Mouse (Mus musculus) forebrain, embryonic 14.5 days (tissue): ENCODE measurements around the gene Ptprd. TPM values are rescaled to one million over a fixed set of nuclear protein-coding genes. Genes with fewer than 3 reads are reported as not detected.

Experiments used
- ATAC-seq: fragments of 200-750 bp; cut with Nextera tagmentation; 2 replicates; pipeline ENCODE4 v1.8.0; 2017; ENCODE audit warnings: mild to moderate bottlenecking, moderate library complexity
- DNase-seq: peaks from one replicate; pipeline ENCODE4 v3.0.0-alpha.2; 2015; ENCODE audit warnings: low spot score
- H3K27ac ChIP-seq: fragments of 300-500 bp; sonication (generic); 2 replicates; pipeline ENCODE4 v1.5.1; 2014; ENCODE audit warnings: low read depth, mild to moderate bottlenecking, control low read depth, low read length, moderate library complexity
- H3K27me3 ChIP-seq: fragments of 300-500 bp; sonication (generic); replicated peaks from 2 replicates; pipeline ENCODE4 v1.6.1; 2014; ENCODE audit warnings: low read length, control low read depth, mixed read lengths; ENCODE audit not compliant: control insufficient read depth, insufficient read depth
- H3K36me3 ChIP-seq: fragments of 300-500 bp; sonication (generic); 2 replicates; pipeline ENCODE4 v1.6.1; 2014; ENCODE audit warnings: low read length, control low read depth; ENCODE audit not compliant: control insufficient read depth, insufficient read depth
- H3K4me1 ChIP-seq: fragments of 300-500 bp; sonication (generic); 2 replicates; pipeline ENCODE4 v1.6.1; 2014; ENCODE audit warnings: antibody characterized with exemption, low read length, control low read depth; ENCODE audit not compliant: control insufficient read depth, insufficient read depth
- H3K4me2 ChIP-seq: fragments of 300-500 bp; sonication (generic); 2 replicates; pipeline ENCODE4 v1.6.1; 2014; ENCODE audit warnings: mild to moderate bottlenecking, control low read depth, low read length
- H3K4me3 ChIP-seq: fragments of 300-500 bp; sonication (generic); 2 replicates; pipeline ENCODE4 v1.5.1; 2014; ENCODE audit warnings: low read depth, low read length, control low read depth
- H3K9ac ChIP-seq: fragments of 300-500 bp; sonication (generic); 2 replicates; pipeline ENCODE4 v1.6.1; 2014; ENCODE audit warnings: mild to moderate bottlenecking, low read length, control low read depth, moderate library complexity
- H3K9me3 ChIP-seq: fragments of 300-500 bp; sonication (generic); replicated peaks from 2 replicates; pipeline ENCODE4 v1.6.1; 2016; ENCODE audit warnings: low read length, control low read depth, mixed read lengths; ENCODE audit not compliant: control insufficient read depth
- WGBS: fragments of 180-500 bp; shearing (Covaris S2); extraction: QIAGEN DNeasy Blood & Tissue Kit; methylation state at CpG from one replicate; pipeline ENCODE4 v1.1.7; 2014; 5-methylcytosine and 5-hydroxymethylcytosine counted together
- polyA plus RNA-seq: library from polyadenylated mRNA; unstranded; fragments of >200 nt; fragmentation: Nextera tagmentation; extraction: Ambion mirVana; gene quantifications from 2 replicates; pipeline ENCODE4 v1.2.1, GENCODE M21; 2014

The Ptprd gene
- polyA plus RNA-seq, 1 experiment from 2014 or later, result 43.3 TPM

DNA sequence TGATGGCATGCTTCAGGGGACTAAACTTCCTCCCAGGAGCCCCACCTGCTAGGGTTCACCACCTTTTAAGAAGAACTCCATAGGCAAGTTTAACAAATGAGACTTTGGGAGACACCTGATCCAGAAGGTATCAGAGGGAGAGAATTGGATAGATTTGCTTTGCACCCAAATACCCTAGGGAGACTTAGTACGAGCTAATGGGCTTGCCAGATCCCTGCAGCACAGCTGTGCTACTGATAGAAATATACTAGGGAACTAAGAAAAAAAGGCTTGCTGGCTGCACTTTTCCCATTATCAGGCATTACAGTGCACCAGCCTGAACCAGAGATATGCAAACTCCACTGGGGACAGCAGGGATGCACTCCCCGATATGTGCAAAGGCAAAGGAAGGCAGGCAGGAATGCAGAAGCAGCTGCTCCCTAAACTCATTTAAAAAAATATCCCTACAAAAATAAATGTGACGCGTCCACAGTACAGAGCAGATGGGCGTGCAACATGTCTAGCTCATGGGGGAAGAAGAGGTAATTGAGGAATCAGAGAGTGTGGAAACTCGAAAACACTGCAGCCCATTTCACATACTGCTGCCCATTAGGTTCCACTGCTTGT lies 1831.3 kb downstream of the Ptprd start:
- WGBS, result 77% methylated on average over 6 of the region's 6 CpGs
- Histone ChIP-seq H3K27ac (no peak overlapping the region), H3K4me2 (no peak overlapping the region), H3K9ac (no peak overlapping the region), H3K36me3 (no peaks in the 10 kb centered on the region), H3K27me3 (no peaks in the 10 kb centered on the region), H3K4me1 (no peaks in the 10 kb centered on the region), H3K4me3 (no peak overlapping the region), H3K9me3 (no peaks in the 10 kb centered on the region)
- DNase-seq (peak; percentile 30), ATAC-seq (peak; percentile 82; the same call in 1 of the 2 replicates)

GRCm38 (mm10) chr4:76370041-76370880 lies 1841.5 kb downstream of the Ptprd start:
- Histone ChIP-seq H3K27me3 (no peaks in the 10 kb centered on the region), H3K27ac (peak overlapping the region; percentile 28; the same call in 1 of the 2 replicates), H3K9ac (no peak overlapping the region), H3K4me1 (peaks cover 14% of the 10 kb centered on the region), H3K4me2 (no peak overlapping the region; the same call in 1 of the 2 replicates), H3K36me3 (no peaks in the 10 kb centered on the region), H3K4me3 (no peak overlapping the region), H3K9me3 (no peaks in the 10 kb centered on the region)
- DNase-seq (peak; percentile 75), ATAC-seq (peak; percentile 90)
- 24% methylated on average over 4 of the region's 4 CpGs for WGBS

DNA sequence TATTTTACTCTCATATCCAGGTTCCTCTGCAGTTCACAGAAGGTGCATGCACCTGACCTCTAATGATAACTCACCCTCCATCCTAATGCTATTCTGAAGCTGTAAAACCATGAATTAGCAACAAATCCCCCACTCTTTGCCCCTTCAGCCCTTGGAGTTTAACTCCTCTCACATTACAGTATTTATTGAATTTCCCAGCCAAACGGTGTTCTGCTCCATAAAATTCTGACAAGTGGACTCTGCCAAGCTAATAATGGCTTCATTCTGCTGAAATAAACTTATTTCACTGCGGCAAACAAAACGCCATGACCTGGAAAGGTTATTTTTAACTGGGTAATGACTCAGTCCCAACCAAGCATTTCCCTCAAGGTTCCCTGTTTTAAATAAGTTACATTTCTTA lies 1842.7 kb downstream of the Ptprd start:
- H3K9ac ChIP-seq, result no peak overlapping the region
- DNase-seq, result no peak
- WGBS, result 73% methylated on average over 3 of the region's 3 CpGs
- peaks cover 14% of the 10 kb centered on the region for H3K4me1 ChIP-seq
- H3K9me3 ChIP-seq, result no peaks in the 10 kb centered on the region
- H3K4me2 ChIP-seq, result no peak overlapping the region
- no peak overlapping the region for H3K4me3 ChIP-seq
- no peak for ATAC-seq
- no peak overlapping the region for H3K27ac ChIP-seq
- H3K27me3 ChIP-seq, result no peaks in the 10 kb centered on the region
- H3K36me3 ChIP-seq, result no peaks in the 10 kb centered on the region

DNA sequence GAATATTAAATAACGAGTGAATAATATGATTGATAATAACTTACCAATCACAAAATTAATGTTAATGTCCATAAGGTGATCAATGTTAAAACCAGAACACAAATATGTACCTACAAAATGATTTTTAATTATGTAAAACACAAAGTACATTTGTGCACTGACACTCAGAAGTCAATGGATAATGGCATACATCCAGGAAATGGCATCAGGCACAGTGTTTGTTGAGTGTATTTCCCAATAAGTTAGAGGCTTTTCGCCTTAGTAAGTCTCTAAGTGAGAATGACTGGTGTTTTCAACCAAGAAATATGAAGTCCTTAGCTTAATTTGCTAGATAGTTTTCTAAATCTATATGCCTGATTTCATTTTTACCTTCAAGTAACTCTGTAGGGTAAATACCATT lies 1843.5 kb downstream of the Ptprd start:
- H3K9me3 ChIP-seq, result no peaks in the 10 kb centered on the region
- WGBS, result 88% methylated on average over 2 of the region's 2 CpGs
- H3K27ac ChIP-seq, result no peak overlapping the region
- H3K9ac ChIP-seq, result no peak overlapping the region
- DNase-seq (no peak), ATAC-seq (no peak)
- H3K4me1 ChIP-seq, result peaks cover 14% of the 10 kb centered on the region
- H3K4me3 ChIP-seq, result no peak overlapping the region
- no peak overlapping the region for H3K4me2 ChIP-seq
- H3K36me3 ChIP-seq, result no peaks in the 10 kb centered on the region
- H3K27me3 ChIP-seq, result no peaks in the 10 kb centered on the region

DNA sequence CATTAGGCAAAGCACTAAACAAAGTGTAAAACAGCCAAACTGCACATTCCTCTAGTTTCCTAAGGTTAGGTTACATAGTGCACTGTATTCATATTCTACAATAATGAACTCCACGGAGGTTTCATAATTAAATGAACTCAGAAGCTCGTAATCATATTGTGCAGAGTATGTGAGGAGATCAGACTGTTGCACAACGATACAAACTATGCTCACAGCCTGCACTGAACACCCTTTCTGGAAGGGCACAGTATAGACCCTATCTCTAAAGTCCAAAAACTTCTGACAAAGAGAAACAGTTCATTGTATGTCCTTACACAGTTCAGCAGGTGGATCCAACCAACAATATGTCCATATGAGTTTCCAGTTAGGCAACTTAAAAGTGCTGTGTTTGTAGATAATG lies 1844.5 kb downstream of the Ptprd start:
- WGBS, result 72% methylated on average over 3 of the region's 3 CpGs
- no peaks in the 10 kb centered on the region for H3K27me3 ChIP-seq
- no peak overlapping the region for H3K4me2 ChIP-seq
- H3K4me3 ChIP-seq, result no peak overlapping the region
- H3K36me3 ChIP-seq, result no peaks in the 10 kb centered on the region
- no peak overlapping the region for H3K9ac ChIP-seq
- peaks cover 14% of the 10 kb centered on the region for H3K4me1 ChIP-seq
- no peak overlapping the region for H3K27ac ChIP-seq
- ATAC-seq (no peak), DNase-seq (no peak)
- no peaks in the 10 kb centered on the region for H3K9me3 ChIP-seq

DNA sequence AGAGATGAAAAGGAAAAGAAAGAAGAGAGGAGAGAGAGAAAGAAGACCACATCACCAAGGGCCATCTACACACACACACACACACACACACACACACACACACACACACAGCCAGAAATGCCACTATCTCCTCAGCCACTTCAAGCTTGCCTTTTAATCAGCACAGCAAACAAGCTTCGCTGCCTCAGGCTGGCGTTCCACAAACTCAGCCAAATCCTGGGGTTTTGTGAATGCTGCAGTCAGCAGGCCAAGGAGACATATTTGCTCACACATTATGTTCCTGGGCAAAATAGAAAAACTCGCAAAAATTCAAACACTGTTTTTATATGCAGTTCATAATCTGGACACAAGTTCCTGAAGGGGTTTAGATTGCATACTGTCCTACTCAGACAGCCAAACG lies 1845.9 kb downstream of the Ptprd start:
- Histone ChIP-seq H3K36me3 (no peaks in the 10 kb centered on the region), H3K9me3 (no peaks in the 10 kb centered on the region), H3K27ac (no peak overlapping the region), H3K4me3 (no peak overlapping the region), H3K27me3 (no peaks in the 10 kb centered on the region), H3K9ac (no peak overlapping the region), H3K4me2 (no peak overlapping the region), H3K4me1 (peaks cover 14% of the 10 kb centered on the region)
- WGBS, result 74% methylated on average over 4 of the region's 4 CpGs
- DNase-seq (peak; percentile 48), ATAC-seq (no peak)

- H3K4me3 ChIP-seq, result no peak overlapping the region
- ATAC-seq (no peak), DNase-seq (no peak)
- no peak overlapping the region for H3K9ac ChIP-seq
- WGBS, result 57% methylated on average over 1 of the region's 1 CpGs
- H3K4me2 ChIP-seq, result no peak overlapping the region
- no peaks in the 10 kb centered on the region for H3K36me3 ChIP-seq
- no peaks in the 10 kb centered on the region for H3K4me1 ChIP-seq
- no peaks in the 10 kb centered on the region for H3K27me3 ChIP-seq
- H3K27ac ChIP-seq, result no peak overlapping the region
- H3K9me3 ChIP-seq, result no peaks in the 10 kb centered on the region
These were observed 1850.2 kb downstream of the Ptprd start for GRCm38 (mm10) chr4:76361546-76361945.

- Histone ChIP-seq H3K9ac (no peak overlapping the region), H3K27ac (no peak overlapping the region), H3K4me3 (no peak overlapping the region), H3K36me3 (no peaks in the 10 kb centered on the region), H3K4me2 (no peak overlapping the region), H3K4me1 (no peaks in the 10 kb centered on the region), H3K9me3 (no peaks in the 10 kb centered on the region), H3K27me3 (no peaks in the 10 kb centered on the region)
- 83% methylated on average over 2 of the region's 2 CpGs for WGBS
- ATAC-seq (no peak), DNase-seq (no peak)
These were observed 1857.6 kb downstream of the Ptprd start for GRCm38 (mm10) chr4:76354167-76354566.

DNA sequence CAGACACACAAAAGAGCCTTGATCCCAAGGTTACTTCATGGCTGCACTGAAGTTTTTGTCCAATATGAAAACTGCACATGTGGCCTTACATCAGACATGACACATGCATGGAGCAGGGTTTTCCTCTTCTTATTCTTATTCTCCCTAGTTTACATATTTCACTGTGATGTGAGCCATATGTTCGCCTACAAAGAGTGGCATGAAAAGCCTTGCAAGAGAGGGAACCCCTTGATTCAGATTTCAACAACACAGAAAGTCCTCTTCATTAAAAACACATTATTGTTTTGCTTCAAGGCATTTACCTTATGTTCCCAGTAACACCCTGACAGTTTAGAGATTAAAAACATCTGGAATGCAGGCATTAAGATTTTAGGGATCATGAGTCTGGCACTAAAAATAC lies 1859.3 kb downstream of the Ptprd start:
- Histone ChIP-seq H3K27ac (no peak overlapping the region), H3K9ac (no peak overlapping the region), H3K9me3 (no peaks in the 10 kb centered on the region), H3K4me1 (no peaks in the 10 kb centered on the region), H3K36me3 (no peaks in the 10 kb centered on the region), H3K4me3 (no peak overlapping the region), H3K27me3 (no peaks in the 10 kb centered on the region), H3K4me2 (no peak overlapping the region)
- ATAC-seq, result peak; percentile 52; the same call in 1 of the 2 replicates
- DNase-seq, result peak; percentile 36
- 60% methylated on average over 1 of the region's 1 CpGs for WGBS
